Mouse (Mus musculus) neural tube, embryonic 15.5 days (tissue): ENCODE data around the gene Zfp52. TPM values are rescaled to one million over a fixed set of nuclear protein-coding genes. Genes with fewer than 3 reads are reported as not detected.

Experiments
- ATAC-seq: fragments of 200-750 bp; cut with Nextera tagmentation; 2 replicates; pipeline ENCODE4 v1.8.0; 2017; ENCODE audit warnings: mild to moderate bottlenecking, moderate TSS enrichment, moderate library complexity; ENCODE audit not compliant: low FRiP score
- H3K27ac ChIP-seq: fragments of 300-500 bp; sonication (generic); replicated peaks from 2 replicates; pipeline ENCODE4 v1.5.1; 2015; ENCODE audit warnings: mild to moderate bottlenecking, inconsistent platforms
- H3K27me3 ChIP-seq: fragments of 300-500 bp; sonication (generic); replicated peaks from 2 replicates; pipeline ENCODE4 v1.6.1; 2015; ENCODE audit warnings: inconsistent platforms
- H3K36me3 ChIP-seq: fragments of 300-500 bp; sonication (generic); 2 replicates; pipeline ENCODE4 v1.6.1; 2015; ENCODE audit warnings: inconsistent platforms
- H3K4me1 ChIP-seq: fragments of 300-500 bp; sonication (generic); 2 replicates; pipeline ENCODE4 v1.6.1; 2015; ENCODE audit warnings: inconsistent platforms
- H3K4me2 ChIP-seq: fragments of 300-500 bp; sonication (generic); 2 replicates; pipeline ENCODE4 v1.6.1; 2015; ENCODE audit warnings: inconsistent platforms, mild to moderate bottlenecking, moderate library complexity
- H3K4me3 ChIP-seq: fragments of 300-500 bp; sonication (generic); replicated peaks from 2 replicates; pipeline ENCODE4 v1.5.1; 2015; ENCODE audit warnings: mild to moderate bottlenecking, inconsistent platforms
- H3K9ac ChIP-seq: fragments of 300-500 bp; sonication (generic); replicated peaks from 2 replicates; pipeline ENCODE4 v1.6.1; 2015; ENCODE audit warnings: mild to moderate bottlenecking, inconsistent platforms
- H3K9me3 ChIP-seq: fragments of 300-500 bp; sonication (generic); replicated peaks from 2 replicates; pipeline ENCODE4 v1.6.1; 2016; ENCODE audit warnings: inconsistent platforms
- WGBS: fragments of 180-500 bp; shearing (Covaris S2); methylation state at CpG from one replicate; pipeline ENCODE4 v1.1.7; 2015; ENCODE audit warnings: mixed read lengths; 5-methylcytosine and 5-hydroxymethylcytosine counted together
- polyA plus RNA-seq: library from polyadenylated mRNA; unstranded; fragments of >200 nt; fragmentation: Nextera tagmentation; extraction: Ambion mirVana; gene quantifications from 2 replicates; pipeline ENCODE4 v1.2.1, GENCODE M21; 2015

The Zfp52 gene
- polyA plus RNA-seq, 1 experiment from 2014 or later, result 2.2 TPM

DNA sequence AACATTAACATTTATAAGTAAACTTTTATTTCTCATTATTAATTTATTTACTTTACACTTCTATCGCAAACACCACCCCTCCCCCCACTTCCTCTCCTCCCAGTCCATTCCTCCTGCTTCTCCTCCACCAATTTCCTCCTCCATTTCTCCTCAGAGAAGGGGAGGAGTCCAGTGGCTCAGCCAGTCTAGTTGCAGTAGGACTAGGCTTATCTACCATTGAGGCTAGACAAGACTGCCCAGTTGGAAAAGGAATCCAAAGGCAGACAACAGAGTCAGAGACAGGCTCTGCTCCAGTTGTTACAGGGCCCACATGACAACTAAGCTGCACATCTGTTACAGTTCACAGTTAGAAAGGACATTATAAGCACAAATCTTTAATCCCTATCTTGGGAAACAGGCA, 32.4 kb downstream of the Zfp52 start:
- H3K4me1 ChIP-seq, result peaks cover 15% of the 10 kb centered on the region
- no peaks in the 10 kb centered on the region for H3K27me3 ChIP-seq
- WGBS, result 42% methylated on average over 1 of the region's 1 CpGs
- H3K36me3 ChIP-seq, result peaks cover 10% of the 10 kb centered on the region
- H3K9ac ChIP-seq, result peak overlapping the region; percentile 37; the same call in 1 of the 2 replicates
- H3K9me3 ChIP-seq, result no peaks in the 10 kb centered on the region
- no peak overlapping the region for H3K27ac ChIP-seq
- H3K4me3 ChIP-seq, result peak overlapping the region; percentile 36
- H3K4me2 ChIP-seq, result peak overlapping the region; percentile 63
- ATAC-seq, result no peak

DNA sequence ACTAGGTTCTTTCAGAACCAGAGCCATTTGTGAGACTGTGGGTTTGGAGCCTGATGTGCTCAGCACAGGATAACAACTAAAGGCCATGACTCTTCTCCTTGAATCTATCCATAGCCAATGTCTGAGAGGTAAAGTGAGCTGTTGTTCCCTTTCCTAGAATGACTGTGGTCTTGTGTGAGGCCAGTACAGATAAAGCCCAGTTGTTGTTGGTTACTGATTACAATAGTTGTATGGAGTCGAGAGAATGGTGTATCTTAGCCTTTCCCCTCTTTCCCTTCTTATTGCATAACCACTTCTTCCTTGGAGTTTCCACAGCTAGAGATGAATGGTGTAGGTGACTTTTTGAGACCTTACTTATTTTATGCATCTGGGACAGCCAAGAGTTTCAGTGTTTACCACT, 43.7 kb downstream of the Zfp52 start:
- Histone ChIP-seq H3K4me1 (no peaks in the 10 kb centered on the region), H3K4me3 (no peak overlapping the region), H3K27ac (no peak overlapping the region), H3K9me3 (no peaks in the 10 kb centered on the region), H3K4me2 (no peak overlapping the region), H3K36me3 (peaks cover 38% of the 10 kb centered on the region), H3K9ac (no peak overlapping the region), H3K27me3 (no peaks in the 10 kb centered on the region)
- 90% methylated on average over 1 of the region's 1 CpGs for WGBS
- ATAC-seq, result no peak

DNA sequence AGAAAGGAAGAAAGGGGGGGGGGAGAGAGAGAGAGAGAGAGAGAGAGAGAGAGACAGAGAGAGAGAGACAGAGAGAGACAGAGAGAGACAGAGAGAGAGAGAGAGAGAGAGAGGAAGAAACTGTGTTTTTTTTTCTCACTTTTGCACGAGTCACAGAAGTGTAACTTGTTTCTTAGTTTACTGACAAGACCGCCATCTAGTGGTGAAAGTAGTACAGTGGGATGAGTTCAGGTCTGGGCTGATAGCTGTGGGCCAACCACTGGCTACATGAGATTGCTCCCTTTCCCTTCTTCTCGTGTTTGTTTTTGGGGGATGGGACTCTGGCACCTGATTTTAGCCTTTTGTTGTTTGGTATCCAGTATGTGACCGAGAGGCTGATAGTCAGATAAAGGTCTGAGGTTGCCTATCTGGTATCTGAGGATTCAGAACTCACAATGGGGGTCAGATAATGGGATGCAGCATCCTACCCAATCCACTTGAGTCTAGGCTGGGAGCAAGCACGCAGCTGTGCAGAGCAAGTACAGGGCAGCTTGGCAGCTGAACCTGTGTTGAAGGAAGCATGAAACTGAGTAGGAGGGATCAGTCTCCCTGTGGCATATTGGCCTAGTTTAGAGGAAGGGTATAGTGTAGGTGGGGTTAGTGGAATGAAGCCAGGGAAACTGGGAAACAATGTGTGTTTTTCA, 44.3 kb downstream of the Zfp52 start:
- H3K4me2 ChIP-seq, result no peak overlapping the region
- H3K27ac ChIP-seq, result no peak overlapping the region
- no peak overlapping the region for H3K9ac ChIP-seq
- peaks cover 36% of the 10 kb centered on the region for H3K36me3 ChIP-seq
- H3K4me3 ChIP-seq, result no peak overlapping the region
- no peaks in the 10 kb centered on the region for H3K27me3 ChIP-seq
- H3K9me3 ChIP-seq, result no peaks in the 10 kb centered on the region
- H3K4me1 ChIP-seq, result no peaks in the 10 kb centered on the region
- 32% methylated on average over 5 of the region's 5 CpGs for WGBS
- no peak; the same call in 1 of the 2 replicates for ATAC-seq

- Histone ChIP-seq H3K27ac (no peak overlapping the region), H3K9ac (no peak overlapping the region), H3K36me3 (peaks cover 54% of the 10 kb centered on the region), H3K27me3 (no peaks in the 10 kb centered on the region), H3K4me1 (no peaks in the 10 kb centered on the region), H3K4me3 (no peak overlapping the region), H3K4me2 (no peak overlapping the region), H3K9me3 (no peaks in the 10 kb centered on the region)
- 97% methylated on average over 2 of the region's 2 CpGs for WGBS
- no peak for ATAC-seq
These were observed 50.2 kb downstream of the Zfp52 start for GRCm38 (mm10) chr17:21585521-21585920.

Other genes starting within 250 kb of the Zfp52 start
- not detected in 2 replicates for gene Vmn1r237, start 223.7 kb upstream of the Zfp52 start, polyA plus RNA-seq
- gene Zfp677, start 151.8 kb upstream of the Zfp52 start, polyA plus RNA-seq, result 4.7 and 5.5 TPM in 2 replicates
- 4.6 and 6.8 TPM in 2 replicates for gene Zfp54, start 112.3 kb upstream of the Zfp52 start, polyA plus RNA-seq
- gene Zfp51, start 85.2 kb upstream of the Zfp52 start, polyA plus RNA-seq, result 11.1 and 13.7 TPM in 2 replicates
- gene Zfp53, start 46.5 kb upstream of the Zfp52 start, polyA plus RNA-seq, result 9.7 and 11.7 TPM in 2 replicates
- 17.1 and 18.8 TPM in 2 replicates for gene Zfp948, start 31.5 kb downstream of the Zfp52 start, polyA plus RNA-seq
- 11.2 and 11.9 TPM in 2 replicates for gene Zfp983, start 115.1 kb downstream of the Zfp52 start, polyA plus RNA-seq
- gene Gm10226, start 156.3 kb downstream of the Zfp52 start, polyA plus RNA-seq, result 14.5 and 18.9 TPM in 2 replicates
- gene Zfp760, start 172.2 kb downstream of the Zfp52 start, polyA plus RNA-seq, result 8.7 and 9.5 TPM in 2 replicates
- gene Zfp229, start 195.3 kb downstream of the Zfp52 start, polyA plus RNA-seq, result 8.3 and 8.8 TPM in 2 replicates